In the genomic region with DNA sequence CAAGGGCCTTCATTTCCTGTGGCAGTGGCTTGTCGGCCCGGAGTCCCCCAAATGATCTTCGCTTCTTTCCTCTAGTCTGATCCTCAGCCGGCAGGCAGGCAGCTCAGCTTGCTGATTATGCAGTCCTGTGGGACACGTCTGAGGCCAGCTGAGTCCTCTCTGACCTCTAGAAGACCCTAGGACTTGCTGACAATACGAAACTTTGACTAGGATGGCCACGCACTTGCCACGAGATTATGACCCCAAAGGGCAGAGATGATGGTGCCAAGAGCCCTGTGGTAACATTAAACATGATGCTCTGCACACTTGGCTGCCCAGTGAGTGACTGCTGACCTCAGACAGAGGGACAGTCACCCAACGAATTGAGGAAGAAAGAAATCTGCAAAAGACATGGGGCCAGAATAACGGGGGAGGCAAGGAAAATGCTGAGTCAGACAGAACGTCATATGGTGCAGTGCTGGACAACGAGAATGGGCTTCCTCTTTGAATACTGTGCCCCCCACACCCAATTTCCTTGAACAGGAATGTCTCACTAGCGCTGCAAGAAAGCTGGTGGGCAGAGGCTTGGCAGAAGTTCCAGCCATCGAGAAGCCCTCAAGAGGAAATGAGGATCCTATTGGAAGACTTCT, we compare ENCODE assay signal across 11 mouse cellular contexts.
DNase-seq lines count a peak whose midpoint lies in the region; ATAC-seq and TF ChIP-seq lines count a peak whose summit lies in the region.
"Had no signal": no experiment of that assay in that cellular context is flagged by ENCODE, and none has a peak within 500 bp of the region (broad histone marks: within the 10 kb centered on the region; RNA-seq: fewer than 3 reads in every experiment).

No protein-coding gene starts in this region.

- in situ Hi-C loops in CH12.LX (cut with MboI; ENCODE audit: low pct_ligation_motif_present, low pct_unique_long_range_greater_than_20kb, low sequenced_read_pairs), result no loop called here

- no peaks in the 10 kb centered on the region for H3K4me1 ChIP-seq in hindbrain, embryonic 11.5 days (replicated peaks; ENCODE audit: control insufficient read depth, insufficient read depth, low read length)
- H3K4me1 ChIP-seq in hindbrain, embryonic 12.5 days, result peaks cover 6% of the 10 kb centered on the region; the same call in 1 of the 2 replicates
- peaks cover 0 to 12% of the 10 kb centered on the region in 2 experiments; a peak in 2 of 4 replicates for H3K4me1 ChIP-seq in CH12.LX (ENCODE audit: control insufficient read depth in 1 of 2, insufficient read depth in 2 of 2)
- peaks cover 0 to 4% of the 10 kb centered on the region in 2 experiments; a peak in 1 of 4 replicates for H3K4me1 ChIP-seq in MEL (ENCODE audit: control insufficient read depth in 1 of 2, insufficient read depth in 2 of 2, low read length in 2 of 2)

- ATAC-seq in hindbrain, embryonic 11.5 days (ENCODE audit: low FRiP score), result no peak
- no peak for ATAC-seq in hindbrain, embryonic 12.5 days (ENCODE audit: low FRiP score)
- ATAC-seq in activated CD4-positive, CD25-positive, alpha-beta regulatory T cell, adult 4 months, result no peak

- no peak for TF ChIP-seq CTCF in CH12.LX (conservative IDR thresholded peaks at IDR 0.05 in 1 of 2, IDR thresholded peaks at IDR 0.05 in 1 of 2; ENCODE audit: low read depth in 2 of 2, low read length in 2 of 2)
- TF ChIP-seq CTCF in MEL (IDR thresholded peaks at IDR 0.05 in 2 of 3, conservative IDR thresholded peaks at IDR 0.05 in 1 of 3; ENCODE audit: control insufficient read depth in 1 of 3, insufficient read depth in 1 of 3, low read depth in 2 of 3, low read length in 3 of 3, poor library complexity in 1 of 3, severe bottlenecking in 1 of 3), result no peak

- no peak overlapping the region for H3K27ac ChIP-seq in hindbrain, embryonic 11.5 days (ENCODE audit: low read depth, low read length)
- no peak overlapping the region for H3K27ac ChIP-seq in hindbrain, embryonic 12.5 days
- H3K27ac ChIP-seq in CH12.LX (ENCODE audit: insufficient read depth, low read depth), result no peak overlapping the region
- no peak overlapping the region for H3K27ac ChIP-seq in MEL (ENCODE audit: control insufficient read depth, low read depth, low read length)

- H3K9me3 ChIP-seq in hindbrain, embryonic 11.5 days (ENCODE audit: control insufficient read depth, low read length), result no peaks in the 10 kb centered on the region
- no peaks in the 10 kb centered on the region for H3K9me3 ChIP-seq in hindbrain, embryonic 12.5 days (replicated peaks)
- H3K9me3 ChIP-seq in CH12.LX (replicated peaks; ENCODE audit: low read length), result peaks cover 2% of the 10 kb centered on the region
- H3K9me3 ChIP-seq in MEL (replicated peaks; ENCODE audit: insufficient read depth, low read length), result no peaks in the 10 kb centered on the region

- DNase-seq in hindbrain, embryonic 11.5 days (ENCODE audit: low spot score), result peak; percentile 28
- no peak for DNase-seq in CH12.LX (ENCODE audit: extremely low read depth)
- no peak for DNase-seq in MEL (ENCODE audit: low read depth, low spot score)
- DNase-seq in kidney, postnatal 25 days, result peak; percentile 50 to 81
- DNase-seq in embryo, embryonic 10.5 days (ENCODE audit: low spot score), result no peak
- DNase-seq in cerebellum, postnatal 10 days, result no peak
- DNase-seq: adrenal gland, postnatal 25 days; retina, postnatal 1 day; thymus, postnatal 4 days had no signal

- TF ChIP-seq RAD21 in CH12.LX (IDR thresholded peaks at IDR 0.05; ENCODE audit: low read depth, low read length) (no peak), MEL (IDR thresholded peaks at IDR 0.05; ENCODE audit: low read depth, low read length) (no peak)

- H3K27me3 ChIP-seq in hindbrain, embryonic 11.5 days (ENCODE audit: control insufficient read depth, insufficient read depth, low read length), result no peaks in the 10 kb centered on the region
- no peaks in the 10 kb centered on the region for H3K27me3 ChIP-seq in hindbrain, embryonic 12.5 days
- H3K27me3 ChIP-seq in CH12.LX (replicated peaks) (no peaks in the 10 kb centered on the region), MEL (ENCODE audit: control insufficient read depth in 1 of 2, insufficient read depth in 2 of 2, low read length in 2 of 2) (no peaks in the 10 kb centered on the region)

- no peak for TF ChIP-seq POLR2A in CH12.LX (IDR thresholded peaks at IDR 0.05; ENCODE audit: low read depth, low read length)
- TF ChIP-seq POLR2A in MEL (IDR thresholded peaks at IDR 0.05; ENCODE audit: control insufficient read depth in 1 of 2, insufficient read depth in 1 of 2, low read depth in 1 of 2, low read length in 2 of 2, poor library complexity in 1 of 2), result no peak

- no peak overlapping the region for H3K4me2 ChIP-seq in hindbrain, embryonic 11.5 days (replicated peaks; ENCODE audit: low read depth, low read length)
- H3K4me2 ChIP-seq in hindbrain, embryonic 12.5 days (replicated peaks), result no peak overlapping the region
- no peak overlapping the region for H3K4me2 ChIP-seq in CH12.LX (ENCODE audit: insufficient read depth, low read depth, poor library complexity, severe bottlenecking)

- 58% methylated on average over 14 of the region's 14 CpGs for WGBS in hindbrain, embryonic 11.5 days
- 53% methylated on average over 14 of the region's 14 CpGs for WGBS in hindbrain, embryonic 12.5 days

- no peak for TF ChIP-seq EP300 in CH12.LX (IDR thresholded peaks at IDR 0.05; ENCODE audit: low read length)
- TF ChIP-seq EP300 in MEL (IDR thresholded peaks at IDR 0.05; ENCODE audit: low read depth in 1 of 2, low read length in 2 of 2), result no peak

- H3K4me3 ChIP-seq in hindbrain, embryonic 11.5 days (ENCODE audit: low read depth, low read length), result no peak overlapping the region
- no peak overlapping the region for H3K4me3 ChIP-seq in hindbrain, embryonic 12.5 days
- H3K4me3 ChIP-seq in CH12.LX (replicated peaks in 1 of 3; ENCODE audit: low read depth in 2 of 3, low read length in 2 of 3, poor library complexity in 1 of 3), result no peak overlapping the region
- no peak overlapping the region for H3K4me3 ChIP-seq in MEL (ENCODE audit: control insufficient read depth in 1 of 2, insufficient read depth in 1 of 2, low read depth in 2 of 2, low read length in 2 of 2)

- dilution Hi-C loops in CH12.LX (cut with MboI; ENCODE audit: extremely low pct_ligation_motif_present, extremely low pct_unique_long_range_greater_than_20kb, low sequenced_read_pairs), result no loop called here

- no peaks in the 10 kb centered on the region for H3K79me2 ChIP-seq in CH12.LX (replicated peaks; ENCODE audit: control insufficient read depth, extremely low read depth, insufficient read depth, poor library complexity, severe bottlenecking)
- no peaks in the 10 kb centered on the region for H3K79me2 ChIP-seq in MEL (ENCODE audit: control insufficient read depth, insufficient read depth, low read length, poor library complexity)

- 0 out of 2 replicates have a peak overlapping the region, but pooled peaks have one; percentile 11 for H3K9ac ChIP-seq in hindbrain, embryonic 11.5 days (ENCODE audit: low read depth, low read length)
- no peak overlapping the region for H3K9ac ChIP-seq in hindbrain, embryonic 12.5 days
- H3K9ac ChIP-seq in CH12.LX (ENCODE audit: insufficient read depth, low read depth), result no peak overlapping the region
- H3K9ac ChIP-seq in MEL (ENCODE audit: control insufficient read depth, low read depth, low read length, poor library complexity, severe bottlenecking), result no peak overlapping the region

- H3K36me3 ChIP-seq in hindbrain, embryonic 11.5 days (ENCODE audit: control insufficient read depth, insufficient read depth, low read length), result no peaks in the 10 kb centered on the region
- H3K36me3 ChIP-seq in hindbrain, embryonic 12.5 days, result no peaks in the 10 kb centered on the region
- H3K36me3 ChIP-seq in CH12.LX (replicated peaks in 1 of 2; ENCODE audit: control insufficient read depth in 1 of 2, insufficient read depth in 1 of 2, low read length in 1 of 2), result peaks cover 0 to 2% of the 10 kb centered on the region in 2 experiments
- peaks cover 9 to 17% of the 10 kb centered on the region in 2 experiments for H3K36me3 ChIP-seq in MEL (ENCODE audit: control insufficient read depth in 1 of 2, insufficient read depth in 2 of 2, low read length in 2 of 2)

TF ChIP-seq in CH12.LX, 34 proteins besides CTCF, POLR2A, EP300 and RAD21:
- TF ChIP-seq ELF1 (IDR thresholded peaks at IDR 0.05; ENCODE audit: low read depth, low read length), result no peak
- TF ChIP-seq MAFK (IDR thresholded peaks at IDR 0.05; ENCODE audit: insufficient replicate concordance, low read length), result peak; percentile 91
- TF ChIP-seq ZNF384 (IDR thresholded peaks at IDR 0.05; ENCODE audit: low read depth, low read length), result no peak

TF ChIP-seq in MEL, 35 proteins besides CTCF, POLR2A, EP300 and RAD21:
- TF ChIP-seq POLR2AphosphoS2 (IDR thresholded peaks at IDR 0.05; ENCODE audit: low read length), result no peak
- no peak for TF ChIP-seq CHD2 (IDR thresholded peaks at IDR 0.05; ENCODE audit: low read length)
- TF ChIP-seq MAFK (IDR thresholded peaks at IDR 0.05; ENCODE audit: borderline replicate concordance, low read depth, low read length), result 0 out of 2 replicates have a peak, but pooled peaks have one; percentile 41

Comparison
In these comparisons a context has a peak if more than half of its experiments do, and no peak if none do; other contexts are left out.
1. DNase-seq: peak in hindbrain, embryonic 11.5 days (single experiment) and kidney, postnatal 25 days (2 of 2); none in CH12.LX (single experiment), MEL (single experiment), embryo, embryonic 10.5 days (single experiment) and cerebellum, postnatal 10 days (0 of 2).